Mouse (Mus musculus): ENCODE measurements around the gene Papln.

- TF ChIP-seq CTCF (IDR thresholded peaks at IDR 0.05; ENCODE audit: borderline replicate concordance, insufficient read depth, low read length) (no peak), POLR2A (IDR thresholded peaks at IDR 0.05; ENCODE audit: low read depth, low read length) (no peak)
Measured at GRCm38 (mm10) chr12:83789781-83790140, 26.3 kb downstream of the Papln start.
